Mouse (Mus musculus) ES-E14 (cell line): ENCODE measurements around the gene Shld1.

Experiments used
- CHD2 ChIP-seq: IDR thresholded peaks from 2 replicates; pipeline ENCODE4 v1.6.1; 2014; ENCODE audit warnings: mild to moderate bottlenecking, low read depth, low read length, inconsistent platforms
- MAFK ChIP-seq: IDR thresholded peaks from 2 replicates; pipeline ENCODE4 v1.6.1; 2014; ENCODE audit warnings: mild to moderate bottlenecking, low read depth, low read length, inconsistent platforms; ENCODE audit not compliant: insufficient read depth
- ZC3H11A ChIP-seq: IDR thresholded peaks from 2 replicates; pipeline ENCODE4 v1.6.1; 2012; ENCODE audit warnings: low read depth, mild to moderate bottlenecking, inconsistent platforms, low read length, borderline replicate concordance

GRCm38 (mm10) chr2:132641196-132641595 lies 45.5 kb upstream of the Shld1 start:
- TF ChIP-seq CHD2 (no peak), MAFK (no peak), ZC3H11A (no peak)
